In genomic region chr4:105626371-105627320, GRCm38 (mm10) we compare ENCODE assay signal across 9 mouse cellular contexts.
DNase-seq lines count a peak whose midpoint lies in the region; ATAC-seq and TF ChIP-seq lines count a peak whose summit lies in the region.
"Had no signal": no experiment of that assay in that cellular context is flagged by ENCODE, and none has a peak within 500 bp of the region (broad histone marks: within the 10 kb centered on the region; RNA-seq: fewer than 3 reads in every experiment).

No protein-coding gene starts in this region.

- no peak overlapping the region for H3K4me2 ChIP-seq in intestine, postnatal 0 days (replicated peaks; ENCODE audit: low read depth)

- 55% methylated on average over 14 of the region's 14 CpGs for WGBS in intestine, postnatal 0 days

- H3K4me1 ChIP-seq in intestine, postnatal 0 days (replicated peaks; ENCODE audit: control insufficient read depth, insufficient read depth, low read length) = no peaks in the 10 kb centered on the region

- peak; percentile 34 for DNase-seq in gastrocnemius, adult 2 months
- no peak for DNase-seq in gastrocnemius, postnatal 36 days
- DNase-seq in NIH3T3 (ENCODE audit: low read depth) = peak; percentile 32
- peak; percentile 9 for DNase-seq in gastrocnemius, adult 8-10 months (ENCODE audit: low spot score in 2 of 2)
- DNase-seq in kidney, postnatal 25 days = peak; percentile 47 to 51
- no peak for DNase-seq in spleen, postnatal 14 days (ENCODE audit: low spot score in 2 of 2)
- no peak for DNase-seq in thymus, postnatal 14 days

- no peak overlapping the region; the same call in 1 of the 2 replicates for H3K27ac ChIP-seq in gastrocnemius, adult 2 months
- no peak overlapping the region for H3K27ac ChIP-seq in intestine, postnatal 0 days (ENCODE audit: low read depth, low read length)
- H3K27ac ChIP-seq: liver, embryonic 14.5 days had no signal

- TF ChIP-seq CTCF in gastrocnemius, adult 2 months (IDR thresholded peaks at IDR 0.05) = no peak
- TF ChIP-seq CTCF in intestine, postnatal 0 days (IDR thresholded peaks at IDR 0.05; ENCODE audit: low read depth) = no peak

- H3K9me3 ChIP-seq in intestine, postnatal 0 days (ENCODE audit: control insufficient read depth) = no peaks in the 10 kb centered on the region

- H3K27me3 ChIP-seq in intestine, postnatal 0 days (replicated peaks; ENCODE audit: control insufficient read depth, insufficient read depth, low read length) = no peaks in the 10 kb centered on the region

- H3K9ac ChIP-seq in intestine, postnatal 0 days (ENCODE audit: low read depth, low read length) = no peak overlapping the region
- H3K9ac ChIP-seq: liver, embryonic 14.5 days had no signal

- intact Hi-C loops in gastrocnemius, adult 2 months (cut with DNase I) = no loop called here
- intact Hi-C loops in gastrocnemius, postnatal 36 days (cut with DNase I) = no loop called here

- no peak for ATAC-seq in intestine, postnatal 0 days

- H3K36me3 ChIP-seq in intestine, postnatal 0 days (ENCODE audit: control insufficient read depth, insufficient read depth) = no peaks in the 10 kb centered on the region

- no peak overlapping the region for H3K4me3 ChIP-seq in gastrocnemius, adult 2 months
- H3K4me3 ChIP-seq in intestine, postnatal 0 days (ENCODE audit: low read depth, low read length) = no peak overlapping the region

Comparison
In these comparisons a context has a peak if more than half of its experiments do, and no peak if none do; other contexts are left out.
1. DNase-seq: peak in gastrocnemius, adult 2 months (single experiment), NIH3T3 (single experiment), gastrocnemius, adult 8-10 months (2 of 2) and kidney, postnatal 25 days (2 of 2); none in gastrocnemius, postnatal 36 days (0 of 2), spleen, postnatal 14 days (0 of 2) and thymus, postnatal 14 days (single experiment).